Mouse (Mus musculus): ENCODE measurements around the gene Matn1.

Gene Matn1

DNA sequence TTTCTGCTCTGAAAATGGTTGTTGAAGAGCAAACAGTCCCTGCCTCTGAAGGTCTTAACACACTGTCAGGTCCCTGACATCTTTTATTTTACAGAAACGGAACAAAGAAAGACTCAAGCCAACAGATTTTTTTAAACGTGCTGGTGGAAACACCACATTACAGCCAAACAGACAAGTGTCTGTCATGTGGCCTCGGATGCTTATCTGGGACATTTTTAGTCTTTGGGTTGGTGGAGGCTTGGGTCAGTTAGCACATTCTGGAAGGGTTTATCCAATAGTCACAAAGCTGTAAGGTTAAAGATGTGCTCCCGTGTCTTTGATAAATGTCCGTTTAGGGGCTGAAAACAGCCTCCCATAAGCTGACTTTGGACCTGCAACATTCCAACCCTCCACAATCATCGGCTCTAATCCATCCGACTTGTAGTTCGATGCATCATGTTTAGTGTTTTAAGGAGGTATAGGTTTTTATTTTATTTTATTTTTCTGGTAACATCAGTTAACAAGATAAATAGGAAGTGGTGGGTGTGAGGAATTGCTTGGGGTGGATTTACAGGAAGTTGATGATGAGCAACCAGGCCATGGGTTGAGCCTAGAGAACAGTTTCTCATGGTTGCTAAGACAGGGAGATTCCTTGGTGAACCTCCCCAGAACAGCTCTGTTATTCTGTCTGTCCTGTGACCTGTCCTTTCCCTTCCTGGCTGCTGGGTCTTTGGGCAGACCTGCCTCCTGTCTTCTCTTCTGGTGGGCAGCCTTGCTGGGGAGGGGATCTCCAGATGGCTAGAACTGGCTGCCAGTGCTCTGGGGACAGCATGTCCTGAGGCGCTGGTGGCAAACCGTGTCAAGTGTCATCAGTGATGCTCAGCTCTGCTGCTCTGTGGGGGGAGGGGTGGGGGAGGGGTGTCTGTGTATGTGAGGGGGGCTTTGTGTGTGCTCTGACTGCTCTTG lies 25.1 kb upstream of the Matn1 start:
- no peak for DNase-seq

DNA sequence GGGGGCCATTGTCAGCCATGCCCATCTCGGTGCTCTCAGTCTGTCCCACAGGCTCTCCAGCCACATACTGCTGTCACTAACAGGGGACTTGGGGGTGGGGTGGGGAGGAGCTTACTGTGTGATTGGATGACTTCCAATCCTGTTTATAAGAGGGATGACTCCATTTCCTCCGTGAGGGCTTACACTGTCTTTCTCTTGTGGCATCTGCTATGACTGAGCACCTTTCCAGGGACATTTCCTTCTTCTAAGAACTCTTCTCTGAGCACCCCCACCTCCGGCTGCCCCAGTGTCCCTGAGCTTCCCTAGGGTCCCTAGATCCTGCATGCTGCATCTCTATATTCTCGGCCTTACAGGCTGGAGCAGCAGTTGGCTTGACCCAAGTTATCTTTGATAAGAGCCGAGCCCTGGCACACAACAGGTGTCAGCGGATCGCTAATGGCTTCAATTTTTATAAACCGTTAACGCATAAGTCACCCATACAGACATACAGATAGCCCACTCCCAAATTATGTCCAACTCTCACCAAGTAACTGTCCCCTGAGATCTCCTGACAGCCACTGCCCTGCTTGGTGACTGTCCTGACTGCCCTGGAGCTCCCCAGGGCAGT lies 24.3 kb upstream of the Matn1 start:
- no peak for DNase-seq

DNA sequence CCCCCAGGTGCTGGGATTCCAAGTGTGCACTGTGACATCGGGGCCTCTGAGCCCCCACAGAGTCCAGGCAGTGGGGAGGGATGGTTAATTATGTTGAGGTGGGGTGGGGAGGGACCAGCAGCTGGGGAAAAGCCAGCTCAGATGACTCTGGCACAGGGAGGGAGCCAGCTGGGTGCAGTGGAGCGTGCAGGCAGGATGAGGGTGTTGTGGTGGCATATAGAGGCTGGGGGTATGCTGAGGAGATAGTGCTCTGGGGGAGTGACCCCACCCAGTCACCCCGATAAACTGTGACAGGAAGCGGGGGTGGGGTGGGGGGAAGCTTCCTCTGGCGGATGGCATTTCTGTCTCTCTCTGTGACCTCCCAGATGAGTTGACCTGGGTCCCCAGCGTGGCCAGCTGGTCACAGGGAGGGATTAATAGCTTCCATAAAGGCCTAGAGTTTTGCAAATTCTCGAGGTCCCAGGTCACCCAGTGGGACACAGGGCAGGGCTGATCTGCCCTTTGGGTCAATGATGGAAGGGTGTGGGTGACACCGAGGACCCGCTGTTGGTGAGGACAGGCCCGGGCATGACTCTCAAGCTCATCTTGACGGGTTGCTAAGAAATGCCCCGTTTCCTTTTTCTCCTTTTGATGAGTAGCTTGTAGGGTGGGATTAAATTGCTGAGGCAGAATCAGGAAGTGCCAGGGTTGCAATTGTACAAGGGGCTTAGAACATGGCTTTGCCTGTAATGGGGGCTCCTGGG lies 23.1 kb upstream of the Matn1 start:
- DNase-seq: no peak

DNA sequence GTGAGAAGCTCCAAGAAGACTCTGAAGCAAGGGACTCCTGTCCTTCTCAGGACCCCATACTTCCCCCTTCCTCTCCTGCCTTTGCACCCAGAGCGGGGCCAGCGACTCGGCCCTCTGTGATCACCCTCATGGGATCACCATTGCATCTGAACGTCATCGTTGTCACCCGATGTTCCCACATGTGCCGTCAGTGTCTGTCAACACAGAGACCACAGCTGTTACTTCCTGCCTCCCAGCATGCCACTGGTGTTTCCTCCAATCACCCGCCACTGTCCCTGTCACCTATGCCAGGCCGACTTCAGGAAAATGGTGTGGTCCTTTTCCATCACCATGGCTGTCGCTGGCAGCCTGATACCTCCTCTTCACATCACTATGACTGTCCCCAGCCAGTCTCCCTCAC lies 22.2 kb upstream of the Matn1 start:
- DNase-seq: no peak

DNA sequence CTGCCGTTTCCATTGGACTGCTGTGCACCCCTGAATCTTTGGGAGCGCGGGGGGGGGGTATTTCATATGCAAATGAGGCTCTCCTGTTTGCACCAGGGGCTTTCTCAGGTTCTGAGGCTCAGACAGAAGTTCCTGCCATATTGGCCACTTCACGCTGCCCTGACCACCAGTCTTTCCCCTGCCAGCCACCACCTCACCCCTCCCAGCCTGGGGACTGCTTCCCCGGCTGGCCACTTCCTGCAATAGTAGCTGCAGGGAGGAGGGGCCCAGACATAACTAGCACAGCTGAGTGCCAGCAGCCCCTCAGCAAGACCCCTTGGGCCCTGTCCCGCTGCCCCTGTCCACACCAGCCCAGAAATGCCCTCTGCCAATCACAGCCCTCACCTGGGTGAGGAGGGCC lies 17.9 kb upstream of the Matn1 start:
- no peak for DNase-seq

DNA sequence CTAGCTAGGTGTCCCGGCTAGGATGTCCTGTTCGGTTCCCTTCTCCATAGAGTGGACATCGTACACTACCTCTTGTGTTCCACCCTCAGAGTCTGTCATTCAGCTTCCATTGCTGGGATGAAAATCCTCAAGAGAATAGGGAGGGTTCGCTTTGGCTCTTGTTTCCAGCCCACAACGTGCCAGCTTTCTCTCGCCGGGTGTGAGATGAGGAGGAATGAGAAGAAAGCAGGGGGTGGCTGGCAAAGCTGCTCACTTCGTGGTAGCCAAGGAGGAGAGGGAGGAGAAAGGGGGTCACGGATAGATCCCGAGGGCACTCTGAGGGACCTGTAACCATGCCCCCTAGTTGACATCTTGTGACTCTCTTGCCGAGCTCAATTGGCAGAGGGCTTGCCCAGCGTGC lies 16.4 kb upstream of the Matn1 start:
- no peak for DNase-seq

DNA sequence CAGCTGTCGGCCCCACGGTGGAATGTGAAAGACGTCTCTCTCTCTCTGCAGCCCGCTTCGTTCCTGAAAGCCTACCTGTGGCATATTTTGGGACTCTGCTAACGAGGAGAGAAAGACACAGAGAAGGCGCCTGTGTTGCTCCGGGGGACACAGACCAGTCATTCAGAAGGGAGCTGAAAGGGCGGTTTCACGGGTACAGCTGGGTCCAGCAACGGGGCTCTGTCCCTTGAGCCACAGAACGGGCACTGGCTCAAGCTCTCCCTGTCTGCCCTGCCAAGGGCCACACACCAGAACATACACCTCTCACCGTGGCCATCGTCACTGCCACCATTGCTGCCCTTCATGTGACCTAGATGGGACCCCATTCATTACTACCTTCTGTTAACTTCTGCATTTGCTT lies 1.5 kb upstream of the Matn1 start:
- DNase-seq: no peak

DNA sequence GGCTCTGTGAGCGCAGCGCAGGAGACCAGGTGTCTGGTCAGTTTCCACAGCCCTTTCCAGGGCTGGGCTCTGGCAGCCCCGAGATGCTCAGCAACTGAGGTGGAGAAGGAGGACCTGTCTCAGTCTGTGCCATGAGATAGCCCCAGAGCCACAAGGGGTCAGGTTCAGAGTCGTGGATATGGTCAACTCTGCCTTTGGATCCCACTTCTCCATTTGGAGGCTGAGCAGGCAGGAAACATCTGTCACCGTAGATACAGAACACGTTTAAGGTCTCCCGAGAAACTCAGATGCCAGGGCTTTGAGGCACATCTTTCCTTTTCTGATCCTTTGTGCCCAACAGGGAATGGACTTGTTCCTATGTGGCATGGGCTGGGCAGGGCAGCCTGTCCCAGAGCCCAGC lies 594 bp downstream of the Matn1 start:
- no peak for DNase-seq

DNA sequence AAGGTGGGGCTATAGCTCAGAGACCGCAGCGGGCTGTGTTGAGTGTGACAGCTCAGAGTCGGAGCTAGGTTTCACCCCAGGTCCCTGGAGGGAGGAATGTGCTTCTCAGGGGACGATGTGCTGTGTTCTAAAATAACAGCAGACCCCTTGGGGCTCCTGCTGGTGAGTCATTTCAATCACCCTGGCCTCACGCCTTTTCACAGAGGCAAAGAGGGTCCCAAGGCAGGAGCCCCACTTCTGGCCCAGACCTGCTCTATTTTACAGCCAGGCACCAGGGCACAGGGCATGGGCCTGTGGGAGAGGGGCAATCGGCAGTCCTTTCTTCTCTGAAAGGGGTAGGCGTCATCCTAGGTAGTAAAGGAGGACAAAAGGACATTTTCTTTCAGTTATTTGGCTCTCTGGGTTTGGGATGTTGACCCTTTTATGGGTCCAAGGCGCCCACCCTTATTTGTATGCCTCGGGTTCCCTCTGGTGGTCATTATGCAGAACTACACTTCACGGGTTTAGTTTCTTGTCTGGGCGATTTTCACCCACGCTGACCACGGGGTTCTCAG lies 3.0 kb downstream of the Matn1 start:
- DNase-seq: no peak

DNA sequence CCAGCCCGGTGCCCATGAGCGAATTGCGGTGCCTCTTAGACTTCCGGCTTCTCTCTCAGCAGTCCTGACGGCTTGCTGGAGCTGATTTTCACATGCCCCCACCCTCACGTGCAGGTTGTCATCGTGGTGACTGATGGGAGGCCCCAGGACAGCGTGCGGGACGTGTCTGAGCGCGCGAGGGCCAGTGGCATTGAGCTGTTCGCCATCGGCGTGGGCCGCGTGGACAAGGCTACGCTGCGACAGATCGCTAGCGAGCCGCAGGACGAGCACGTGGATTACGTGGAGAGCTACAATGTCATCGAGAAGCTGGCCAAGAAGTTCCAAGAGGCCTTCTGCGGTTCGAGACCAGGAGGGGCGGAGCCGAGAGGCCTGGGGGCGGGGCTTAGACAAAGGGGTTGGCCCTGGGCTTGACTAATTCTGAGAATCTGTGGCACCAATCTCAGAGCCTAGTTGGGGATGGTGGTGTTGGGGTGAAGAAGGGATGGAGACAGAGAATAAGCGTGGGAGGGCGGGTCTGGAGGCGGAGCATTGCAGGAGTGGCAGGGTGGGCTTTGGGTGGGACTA lies 5.7 kb downstream of the Matn1 start:
- no peak for DNase-seq

DNA sequence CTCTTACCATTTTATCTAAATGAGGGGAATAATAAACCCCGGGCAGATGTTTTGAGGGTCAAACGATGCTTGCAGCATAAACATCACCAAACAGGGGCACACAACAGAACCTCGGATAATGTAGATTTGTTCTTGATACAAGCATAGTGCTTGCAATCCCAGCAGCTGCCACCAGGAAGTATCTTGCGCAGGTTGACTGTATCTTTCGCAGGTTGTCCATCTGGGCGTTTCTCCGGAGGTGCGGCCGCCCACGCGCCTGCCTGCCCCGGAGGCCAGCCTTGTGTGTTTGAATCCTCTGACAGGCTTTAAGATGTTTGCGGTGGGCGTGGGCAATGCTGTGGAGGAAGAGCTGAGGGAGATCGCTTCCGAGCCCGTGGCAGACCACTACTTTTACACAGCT lies 8.3 kb downstream of the Matn1 start:
- peak; percentile 33 for DNase-seq

DNA sequence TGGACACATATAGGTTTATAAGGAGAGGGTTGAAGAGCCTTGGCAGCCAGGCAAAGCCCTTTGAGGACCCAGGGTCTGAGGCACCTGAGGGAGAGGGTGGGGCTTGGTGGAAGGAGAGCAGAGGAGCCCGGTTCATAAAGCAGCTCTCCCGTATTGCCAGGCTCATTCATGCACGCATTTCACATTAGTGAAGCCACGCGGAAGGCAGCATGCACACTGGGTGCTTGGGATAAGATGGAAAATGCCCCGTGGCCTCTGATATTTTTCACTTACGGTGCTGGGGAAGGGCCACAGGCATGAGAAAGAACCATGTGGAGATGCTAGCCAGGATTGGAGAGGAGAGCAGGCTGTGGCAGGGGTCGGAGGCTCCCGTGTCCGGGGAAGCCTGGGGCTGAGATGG lies 13.0 kb downstream of the Matn1 start:
- no peak for DNase-seq

DNA sequence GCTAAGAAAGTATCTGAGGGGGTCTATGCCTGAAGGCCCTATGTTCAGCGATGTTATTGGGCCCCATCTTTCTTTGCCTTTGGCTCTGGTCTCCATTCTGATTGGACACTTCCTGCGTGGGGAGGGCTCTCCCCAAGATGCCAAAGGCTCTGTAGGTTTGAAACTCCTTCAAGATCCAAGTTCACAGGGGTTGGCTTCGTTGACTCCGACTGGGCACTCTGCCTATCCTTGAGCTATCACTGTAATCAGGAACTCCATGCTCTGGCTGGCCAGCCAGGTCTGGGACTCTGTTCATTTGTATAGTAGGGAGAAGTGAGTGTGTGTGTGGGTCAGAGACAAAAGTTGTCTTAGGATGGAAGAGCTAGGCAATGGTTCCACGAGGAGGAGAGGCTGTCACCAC lies 14.6 kb downstream of the Matn1 start:
- DNase-seq: no peak

DNA sequence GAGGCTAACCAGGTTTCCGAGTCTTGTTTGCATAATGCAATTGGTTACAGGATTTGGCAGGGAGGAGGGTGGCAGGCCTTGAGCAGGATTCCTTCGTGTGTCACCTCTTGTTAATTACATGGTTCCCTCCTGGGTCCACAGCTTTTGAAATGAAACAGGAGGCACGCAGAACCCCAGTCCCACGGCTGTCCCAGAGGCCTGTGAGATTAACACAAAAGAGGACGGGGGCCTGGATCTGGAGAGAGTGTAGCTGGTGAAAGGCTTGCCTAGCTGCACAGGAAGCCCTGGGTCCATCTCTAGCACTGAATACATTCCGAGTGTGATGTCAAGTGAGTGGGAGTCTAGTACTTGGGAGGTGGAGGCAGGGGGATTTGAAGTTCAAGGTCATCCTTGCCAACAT lies 15.5 kb downstream of the Matn1 start:
- DNase-seq: no peak

DNA sequence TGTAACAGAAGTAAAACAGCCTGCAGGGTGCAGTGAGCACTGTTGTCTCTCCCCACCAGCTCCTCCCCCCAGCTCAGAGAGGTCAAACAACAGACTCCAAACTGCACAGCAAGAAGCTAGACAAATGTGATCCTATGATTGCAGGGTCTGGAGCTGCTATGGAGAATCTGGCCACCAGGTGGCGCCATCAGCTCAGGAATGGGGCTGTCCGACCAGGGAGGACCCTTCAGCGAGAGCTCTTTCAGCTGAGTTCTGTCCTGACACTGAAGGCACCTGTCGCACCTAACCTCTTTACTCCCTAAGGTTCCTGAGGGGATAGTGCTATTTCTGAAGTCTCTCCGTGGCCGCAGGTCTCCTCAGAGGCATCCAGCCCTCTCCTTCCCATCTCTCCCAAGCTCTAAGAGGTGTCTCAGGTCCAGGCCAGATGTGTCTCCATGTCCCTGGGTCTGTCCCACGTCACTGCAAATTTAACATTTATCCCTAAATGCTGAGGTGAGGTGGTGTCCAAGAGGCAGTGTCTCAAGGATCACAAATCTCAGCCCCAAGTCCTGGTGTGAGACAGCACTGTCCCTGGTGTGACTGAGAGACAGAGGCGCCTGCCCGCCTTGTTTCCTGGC lies 16.0 kb downstream of the Matn1 start:
- DNase-seq: peak; percentile 80

DNA sequence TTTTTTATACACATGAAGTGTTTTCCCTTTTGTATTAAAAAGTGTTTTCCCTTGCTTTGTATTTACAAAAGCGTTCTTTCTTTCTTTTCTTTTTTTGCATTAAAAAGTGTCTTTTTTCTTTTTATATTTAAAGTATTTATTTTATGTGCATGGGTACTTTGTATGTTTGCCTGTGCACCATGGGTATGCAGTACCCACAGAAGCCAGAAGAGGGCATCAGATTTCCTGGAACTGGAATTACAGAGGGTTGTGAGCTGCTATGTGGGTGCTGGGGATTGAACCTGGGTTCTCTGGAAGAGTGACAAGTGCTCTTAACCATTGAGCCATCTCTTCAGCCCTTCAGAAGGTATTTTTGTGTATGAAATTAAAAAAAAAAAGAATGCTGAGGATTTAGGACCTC lies 27.1 kb downstream of the Matn1 start:
- no peak for DNase-seq

DNA sequence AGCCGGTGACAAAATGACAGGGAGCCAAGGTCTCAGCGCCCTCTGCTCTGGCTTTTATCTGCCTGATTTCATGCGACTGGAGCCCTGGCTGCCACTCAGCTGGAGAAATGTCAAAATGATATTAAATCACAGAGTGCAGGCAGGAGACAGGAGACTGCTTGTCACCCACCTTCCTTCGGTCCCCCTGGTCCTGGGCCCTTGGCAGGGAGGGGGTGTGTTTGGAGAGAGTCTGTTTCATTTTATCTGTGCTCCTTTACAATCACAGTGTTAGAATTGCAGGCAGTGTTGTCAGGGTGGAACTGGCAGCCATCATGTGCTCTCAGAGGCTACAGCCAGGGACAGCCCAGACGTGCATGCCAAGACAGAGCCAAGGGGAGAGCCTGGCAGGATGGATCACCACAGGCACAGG lies 28.2 kb downstream of the Matn1 start:
- DNase-seq: no peak

DNA sequence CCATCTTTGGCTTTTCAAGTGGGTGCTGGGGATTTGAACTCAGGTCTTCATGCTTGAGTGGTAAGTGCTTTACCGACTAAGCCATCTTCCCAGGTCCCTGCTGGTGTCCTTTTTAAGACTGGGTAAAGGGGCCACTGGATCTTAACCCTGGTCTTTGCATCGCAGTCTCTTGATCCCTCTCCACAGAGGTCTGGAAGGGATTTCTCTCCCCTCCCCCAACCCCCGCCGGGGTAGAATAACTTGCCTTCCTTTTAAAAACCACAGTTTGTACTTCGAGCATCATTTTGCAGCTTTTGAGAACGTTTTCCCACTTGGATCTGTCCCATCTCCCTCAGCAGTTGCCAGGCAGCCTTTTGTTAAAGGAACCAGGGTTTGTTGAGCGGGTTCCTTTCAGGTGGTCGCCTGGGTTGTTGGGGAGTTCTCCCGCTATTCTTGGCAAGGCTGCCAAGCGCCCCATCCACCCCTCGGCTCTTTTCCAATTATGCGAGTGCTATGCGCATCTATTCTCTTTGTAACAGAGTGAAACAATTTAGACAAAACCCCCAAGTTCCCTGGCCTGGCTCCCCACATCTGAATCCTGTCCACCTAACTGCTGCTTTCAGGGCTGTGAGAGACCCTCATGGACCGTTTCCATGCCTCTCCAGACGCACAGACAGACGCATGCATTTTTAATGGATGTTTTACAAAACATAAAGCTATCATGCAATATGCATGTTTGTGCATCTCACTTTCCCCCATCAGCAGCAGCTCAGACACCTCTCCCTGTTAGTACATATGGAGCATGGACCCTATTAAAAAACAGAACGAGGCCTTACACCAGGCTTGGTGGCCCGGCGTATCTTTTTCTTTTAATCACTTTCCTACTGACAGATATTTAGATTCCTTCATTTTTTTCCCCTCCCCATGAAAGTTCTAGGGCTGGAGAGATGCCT lies 29.4 kb downstream of the Matn1 start:
- DNase-seq: peak; percentile 24

DNA sequence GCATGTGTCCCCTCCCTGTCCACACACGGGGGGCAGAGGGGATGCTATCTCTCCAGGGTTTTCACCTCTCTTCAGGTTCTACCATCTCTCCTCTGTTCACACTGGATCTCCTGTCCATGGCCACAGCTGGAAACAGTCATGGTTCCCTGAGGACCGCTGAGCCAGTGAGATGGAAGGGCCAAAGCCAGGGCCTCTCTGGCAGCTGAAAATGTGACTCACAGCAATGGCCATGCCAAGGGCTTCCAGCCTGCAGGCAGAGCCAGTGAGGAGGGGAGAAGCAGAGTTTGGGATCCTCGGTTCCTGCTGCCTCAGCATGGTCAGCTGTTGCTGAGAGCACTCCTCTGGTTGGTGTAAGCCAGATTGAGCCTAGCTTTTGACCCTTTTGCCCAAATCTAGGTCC lies 34.8 kb downstream of the Matn1 start:
- no peak for DNase-seq

DNA sequence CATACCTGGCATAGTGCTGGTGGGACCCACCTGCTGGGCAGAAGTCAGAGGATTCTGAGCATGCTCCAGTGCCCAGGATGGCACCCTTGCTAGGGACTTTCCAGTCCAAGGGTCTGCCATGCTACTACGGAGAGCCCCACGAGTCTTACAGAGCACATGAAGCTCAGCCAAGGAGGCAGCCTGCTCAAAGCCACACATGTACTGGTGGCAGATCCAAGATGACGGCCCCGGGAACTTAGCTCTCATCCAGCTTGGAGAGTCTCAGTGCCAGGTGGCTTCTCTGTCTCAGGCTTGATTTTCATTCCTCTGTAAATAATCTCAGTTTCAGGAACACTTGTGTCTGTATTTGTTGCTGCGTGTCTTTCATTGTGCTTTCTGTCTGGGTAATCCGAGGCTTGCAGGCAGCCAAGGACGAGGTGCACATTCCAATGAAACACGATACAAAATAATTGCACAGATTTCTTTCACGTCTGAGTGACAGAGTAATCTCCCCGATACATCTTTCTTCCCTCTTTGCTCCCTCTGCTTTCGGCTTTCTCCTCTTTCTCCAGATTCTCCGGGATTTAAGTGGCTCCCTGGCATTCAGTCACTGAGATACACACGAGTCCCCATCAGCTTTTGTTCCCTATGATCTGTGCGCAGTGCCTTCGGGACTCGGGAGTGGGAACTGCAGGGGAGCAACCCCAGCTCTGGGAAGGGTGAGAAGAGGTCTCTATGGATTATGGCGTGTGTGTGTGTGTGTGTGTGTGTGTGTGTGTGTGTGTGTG lies 40.4 kb downstream of the Matn1 start:
- no peak for DNase-seq

DNA sequence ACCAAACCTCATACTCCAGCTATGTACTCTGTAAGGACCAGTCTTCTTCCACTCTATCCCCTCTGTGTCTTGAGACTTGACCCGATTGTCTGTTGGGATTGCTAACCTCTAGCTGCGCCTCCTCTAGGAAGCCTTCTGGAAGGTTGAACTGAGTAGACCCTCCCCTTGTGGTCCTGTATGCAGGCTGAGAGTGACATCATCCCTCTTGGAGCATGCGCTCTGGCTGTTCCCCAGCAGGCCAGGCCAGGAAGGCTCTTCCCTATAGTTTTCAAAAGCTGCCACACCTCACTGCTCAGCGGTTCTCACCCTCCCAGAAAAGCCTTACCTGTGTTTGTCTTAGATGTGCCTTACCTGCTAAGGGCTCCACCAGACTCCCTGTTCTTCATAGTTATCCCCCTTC lies 42.9 kb downstream of the Matn1 start:
- no peak for DNase-seq

All from right cerebral cortex, postnatal 25 days (tissue).